ENCODE assay signal across 8 mouse cellular contexts in genomic region chr2:170101132-170101531, GRCm38 (mm10). TPM values are rescaled to one million over a fixed set of nuclear protein-coding genes. Genes with fewer than 3 reads are reported as not detected.
A peak's percentile ranks its signal among the peaks of the same experiment; 100 is the strongest.
DNase-seq lines count a peak whose midpoint lies in the region; ATAC-seq and TF ChIP-seq lines count a peak whose summit lies in the region.

No protein-coding gene starts in this region.

- no peaks in the 10 kb centered on the region for H3K27me3 ChIP-seq in G1E (ENCODE audit: insufficient read depth, low read length)
- no peaks in the 10 kb centered on the region for H3K27me3 ChIP-seq in forebrain, embryonic 13.5 days

- peaks cover 31% of the 10 kb centered on the region for H3K36me3 ChIP-seq in G1E (replicated peaks)
- H3K36me3 ChIP-seq in forebrain, embryonic 13.5 days (ENCODE audit: poor library complexity, severe bottlenecking) = no peaks in the 10 kb centered on the region

- H3K4me1 ChIP-seq in G1E (ENCODE audit: insufficient read depth, low read depth, low read length) = peaks cover 8% of the 10 kb centered on the region; the same call in 1 of the 2 replicates
- peaks cover 4% of the 10 kb centered on the region; the same call in 1 of the 2 replicates for H3K4me1 ChIP-seq in forebrain, embryonic 13.5 days

- no peak overlapping the region; the same call in 1 of the 2 replicates for H3K4me3 ChIP-seq in G1E (ENCODE audit: low read depth, low read length)
- H3K4me3 ChIP-seq in forebrain, embryonic 13.5 days = no peak overlapping the region

- no peak overlapping the region for H3K9ac ChIP-seq in forebrain, embryonic 13.5 days

- ATAC-seq in G1E (ENCODE audit: extremely low read depth, insufficient number of reproducible peaks, low FRiP score, poor library complexity, severe bottlenecking) = peak; percentile 57
- ATAC-seq in forebrain, embryonic 13.5 days = peak; percentile 46; the same call in 1 of the 2 replicates

- WGBS in forebrain, embryonic 13.5 days = 5% methylated on average over 12 of the region's 12 CpGs

- TF ChIP-seq CTCF in G1E (IDR thresholded peaks at IDR 0.05; ENCODE audit: low read depth, low read length) = peak; percentile 80

- no peak overlapping the region for H3K4me2 ChIP-seq in forebrain, embryonic 13.5 days

- H3K9me3 ChIP-seq in G1E (replicated peaks) = no peaks in the 10 kb centered on the region
- H3K9me3 ChIP-seq in forebrain, embryonic 13.5 days (replicated peaks) = no peaks in the 10 kb centered on the region

- H3K27ac ChIP-seq in forebrain, embryonic 13.5 days = no peak overlapping the region

- peak; percentile 62 for DNase-seq in G1E (ENCODE audit: low spot score)
- peak; percentile 78 for DNase-seq in c-Kit-positive CD71-positive TER-119-negative erythroid progenitor cells, embryonic 14.5 days (ENCODE audit: low read depth)
- peak; percentile 97 for DNase-seq in heart, postnatal 4 days
- DNase-seq in layer of hippocampus, adult 8-10 months (ENCODE audit: low spot score in 2 of 2) = peak; percentile 69 to 87
- peak; percentile 96 for DNase-seq in lung, postnatal 10 days
- peak; percentile 91 for DNase-seq in ovary, postnatal 36 days (ENCODE audit: low spot score)
- DNase-seq in thymus, postnatal 10 days (ENCODE audit: low spot score in 2 of 2) = peak; percentile 84 to 97

RNA-seq across cellular contexts. Expression of gene Zfp217, which starts 46.8 kb away (rescaled TPM):
- 46.0 and 65.0 TPM in 2 replicates for total RNA-seq in G1E (2014; fragmentation: Nextera tagmentation)
- total RNA-seq in G1E (2017) = 46.1 and 46.2 TPM in 2 replicates
- polyA plus RNA-seq in G1E (2012) = 18.7 and 22.0 TPM in 2 replicates
- polyA plus RNA-seq in forebrain, embryonic 13.5 days (2015; fragmentation: Nextera tagmentation; extraction: Ambion mirVana) = 2.5 and 2.6 TPM in 2 replicates
- total RNA-seq in heart, postnatal 4 days (2021) = 10 to 100 TPM; 18.8 to 19.3 TPM
- 1 to 10 TPM; 3.2 to 5.3 (median 4.5) TPM for total RNA-seq in layer of hippocampus, adult 8-10 months (2022)
